Mouse (Mus musculus) embryonic fibroblast, embryonic 13.5 days (primary cell): ENCODE measurements around the gene Tmod4. TPM values are rescaled to one million over a fixed set of nuclear protein-coding genes. Genes with fewer than 3 reads are reported as not detected.
"Not testable (repeated sequence)": the region's sequence is repeated elsewhere in the genome, so short reads cannot be mapped to it uniquely, and the experiment has no call there.

ENCODE experiments used
- H3K27ac ChIP-seq: 2 replicates; pipeline ENCODE4 v1.5.1; 2012; ENCODE audit warnings: low read length, control low read depth, inconsistent platforms; ENCODE audit not compliant: insufficient read depth
- H3K4me1 ChIP-seq: 2 replicates; pipeline ENCODE4 v1.6.1; 2011; ENCODE audit warnings: low read length; ENCODE audit not compliant: control insufficient read depth, insufficient read depth
- H3K4me3 ChIP-seq: 2 replicates; pipeline ENCODE4 v1.5.1; 2011; ENCODE audit warnings: mild to moderate bottlenecking, control low read depth, low read length; ENCODE audit not compliant: insufficient read depth
- CTCF ChIP-seq: IDR thresholded peaks from 2 replicates; pipeline ENCODE4 v1.5.1; 2011; ENCODE audit warnings: mild to moderate bottlenecking, control low read depth, low read length, moderate library complexity, borderline replicate concordance; ENCODE audit not compliant: insufficient read depth
- POLR2A ChIP-seq: IDR thresholded peaks from 2 replicates; pipeline ENCODE4 v1.6.1; 2011; ENCODE audit warnings: low read depth, mild to moderate bottlenecking, control low read depth, low read length, moderate library complexity
- polyA plus RNA-seq: library from polyadenylated mRNA; stranded (reverse); fragments of >200 nt; gene quantifications from 2 replicates; pipeline ENCODE4 v1.2.4, GENCODE M21; 2011; ENCODE audit warnings: low read depth; ENCODE audit not compliant: missing spikeins, insufficient read length

The Tmod4 gene
- polyA plus RNA-seq, 1 experiment = not detected

DNA sequence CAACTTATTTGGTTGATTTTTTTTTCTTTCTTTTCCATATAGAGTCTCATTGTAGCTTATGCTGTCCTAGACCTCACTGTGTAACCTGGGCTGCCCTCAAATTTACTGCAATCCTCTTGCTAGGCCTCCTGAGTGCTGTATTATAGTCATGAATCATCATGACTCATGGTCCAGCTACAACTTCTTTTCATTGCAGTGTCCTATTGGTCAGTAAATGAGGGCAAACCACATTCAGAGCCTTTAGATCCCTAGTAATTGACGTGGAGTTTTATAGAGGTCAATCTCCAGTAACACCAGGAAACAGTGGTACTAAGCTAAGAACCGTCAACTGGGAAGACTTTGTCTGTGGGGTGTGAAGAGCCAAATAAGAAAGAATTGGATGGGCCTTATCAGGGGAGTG, 6.5 kb upstream of the Tmod4 start:
- H3K4me3 ChIP-seq = no peak overlapping the region
- H3K4me1 ChIP-seq = peaks cover 7% of the 10 kb centered on the region
- H3K27ac ChIP-seq = 0 out of 2 replicates have a peak overlapping the region, but pooled peaks have one; percentile 1
- TF ChIP-seq CTCF (no peak), POLR2A (no peak)

DNA sequence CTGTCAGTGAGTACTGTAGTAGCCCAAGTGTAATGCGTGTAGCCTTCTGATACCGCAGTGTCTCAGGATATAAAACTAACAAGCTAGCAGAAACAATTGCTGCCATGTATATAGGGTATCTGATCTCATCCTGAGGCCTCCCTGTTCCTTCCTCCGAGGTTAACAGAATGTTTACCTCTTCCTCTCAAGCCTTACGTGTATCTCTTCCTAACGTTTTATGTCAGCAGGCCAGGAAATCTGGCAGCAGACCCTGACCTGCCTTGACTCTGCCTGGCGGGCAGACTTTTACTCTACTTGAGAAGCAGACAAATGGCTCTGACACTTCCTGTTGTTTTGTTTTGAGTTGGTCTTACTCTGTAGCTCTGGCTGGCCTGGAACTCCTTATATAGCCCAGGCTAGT, 2.7 kb upstream of the Tmod4 start:
- Histone ChIP-seq H3K4me3 (no peak overlapping the region), H3K27ac (no peak overlapping the region), H3K4me1 (peaks cover 7% of the 10 kb centered on the region)
- no peak for TF ChIP-seq CTCF
- TF ChIP-seq POLR2A = no peak

DNA sequence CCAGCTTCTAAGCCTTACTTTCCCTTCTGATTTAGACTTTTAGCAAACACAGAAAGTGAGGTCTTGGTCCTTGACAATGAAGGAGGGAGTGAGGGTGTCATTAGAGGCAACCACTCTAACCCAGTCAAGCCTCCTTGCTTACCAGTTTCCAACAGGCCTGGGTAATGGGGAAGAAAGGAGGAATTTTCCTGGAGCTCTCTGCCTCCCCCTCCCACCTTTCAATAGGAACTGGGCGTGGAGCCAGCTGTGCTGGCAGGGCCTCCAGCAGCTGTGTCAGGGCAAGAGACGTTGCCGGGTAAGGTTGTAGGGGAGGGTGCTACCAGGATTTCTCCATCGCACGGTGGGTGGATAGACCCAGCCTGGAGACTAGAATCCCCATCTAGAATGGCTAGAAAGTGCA, 696 bp downstream of the Tmod4 start:
- no peak overlapping the region for H3K27ac ChIP-seq
- TF ChIP-seq POLR2A (no peak), CTCF (no peak)
- H3K4me1 ChIP-seq = no peaks in the 10 kb centered on the region
- H3K4me3 ChIP-seq = no peak overlapping the region

DNA sequence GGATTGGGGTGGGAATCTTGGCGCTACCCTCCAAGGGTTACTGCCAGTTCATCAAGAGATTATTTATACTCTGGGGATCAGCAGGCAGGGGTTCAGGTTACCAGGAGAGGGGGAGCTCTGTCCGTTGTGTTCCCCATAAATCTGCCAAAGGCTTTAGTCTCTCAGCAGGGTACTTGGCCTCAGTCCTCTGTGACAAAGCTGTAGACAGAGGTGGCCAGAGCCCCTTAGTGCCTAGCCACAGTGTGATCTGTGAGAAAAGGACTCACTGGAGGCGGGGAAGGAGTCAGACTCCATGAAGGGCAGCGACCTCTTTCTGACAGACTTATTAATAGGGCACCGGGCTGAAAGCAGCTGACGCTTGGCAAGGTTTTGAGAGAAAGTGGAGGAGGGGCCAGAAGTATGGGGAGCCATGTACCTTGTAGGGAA, 5.0 kb downstream of the Tmod4 start:
- H3K27ac ChIP-seq = no peak overlapping the region
- TF ChIP-seq CTCF = no peak
- no peak for TF ChIP-seq POLR2A
- H3K4me1 ChIP-seq = peaks cover 2% of the 10 kb centered on the region; the same call in 1 of the 2 replicates
- no peak overlapping the region for H3K4me3 ChIP-seq

DNA sequence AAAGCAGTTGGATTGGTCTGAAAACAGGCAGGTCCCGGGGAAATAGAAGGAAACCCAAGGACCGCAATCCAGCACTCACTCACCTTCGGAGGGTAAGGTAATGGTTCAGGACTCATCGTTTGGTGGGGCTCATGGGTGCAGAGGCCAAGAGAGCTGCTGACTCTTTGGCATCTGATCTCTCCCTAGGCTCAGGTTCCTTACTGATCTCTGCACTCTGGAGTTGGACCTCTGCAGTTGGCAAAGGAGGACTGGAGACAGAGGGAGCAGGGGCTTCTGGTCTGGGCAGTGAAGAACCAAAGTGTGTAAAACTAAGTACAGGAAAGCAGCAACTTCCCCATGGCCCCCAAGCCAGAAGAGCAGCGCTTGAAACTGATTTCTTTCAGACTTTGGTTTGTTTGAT, 5.8 kb downstream of the Tmod4 start:
- TF ChIP-seq POLR2A (no peak), CTCF (no peak)
- Histone ChIP-seq H3K4me1 (peaks cover 2% of the 10 kb centered on the region; the same call in 1 of the 2 replicates), H3K27ac (no peak overlapping the region), H3K4me3 (no peak overlapping the region)

DNA sequence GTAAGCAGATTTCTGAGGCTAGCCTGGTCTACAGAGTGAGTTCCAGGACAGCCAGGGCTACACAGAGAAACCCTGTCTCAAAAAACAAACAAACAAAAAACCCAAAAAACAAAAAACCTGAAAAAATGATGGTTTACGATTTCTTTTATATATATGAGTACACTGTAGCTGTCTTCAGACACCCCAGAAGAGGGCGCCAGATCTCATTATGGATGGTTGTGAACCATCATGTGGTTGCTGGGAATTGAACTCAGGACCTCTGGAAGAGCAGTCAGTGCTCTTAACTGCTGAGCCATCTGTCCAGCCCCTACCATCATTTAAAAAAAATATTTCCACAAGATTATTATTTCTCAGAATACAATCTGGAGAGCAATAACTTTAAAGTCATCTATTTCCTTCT, 8.1 kb downstream of the Tmod4 start:
- H3K27ac ChIP-seq, H3K4me3 ChIP-seq, H3K4me1 ChIP-seq: not testable (repeated sequence)

DNA sequence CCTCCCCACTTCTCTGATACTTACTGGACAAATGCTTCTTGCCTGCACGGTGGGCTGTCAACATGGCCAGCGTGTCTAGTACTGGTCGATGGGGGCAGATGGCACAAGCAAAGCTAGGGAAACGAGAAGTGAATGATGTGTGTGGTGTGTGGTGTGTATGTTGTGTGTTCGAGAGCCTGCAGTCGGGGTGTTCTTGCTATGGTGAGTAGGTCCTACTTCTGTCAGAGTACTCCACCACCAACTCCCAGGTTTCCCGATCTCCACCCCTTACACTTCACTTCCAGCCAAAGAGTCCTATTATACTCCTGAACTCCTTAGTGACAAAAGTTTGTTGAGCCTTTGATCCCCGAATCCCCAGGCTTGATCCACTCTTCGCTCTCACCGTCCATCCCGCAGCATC, 8.9 kb downstream of the Tmod4 start:
- H3K4me3 ChIP-seq = peak overlapping the region; percentile 92
- no peak overlapping the region for H3K27ac ChIP-seq
- peaks cover 2% of the 10 kb centered on the region; the same call in 1 of the 2 replicates for H3K4me1 ChIP-seq
- TF ChIP-seq CTCF (no peak), POLR2A (no peak)

DNA sequence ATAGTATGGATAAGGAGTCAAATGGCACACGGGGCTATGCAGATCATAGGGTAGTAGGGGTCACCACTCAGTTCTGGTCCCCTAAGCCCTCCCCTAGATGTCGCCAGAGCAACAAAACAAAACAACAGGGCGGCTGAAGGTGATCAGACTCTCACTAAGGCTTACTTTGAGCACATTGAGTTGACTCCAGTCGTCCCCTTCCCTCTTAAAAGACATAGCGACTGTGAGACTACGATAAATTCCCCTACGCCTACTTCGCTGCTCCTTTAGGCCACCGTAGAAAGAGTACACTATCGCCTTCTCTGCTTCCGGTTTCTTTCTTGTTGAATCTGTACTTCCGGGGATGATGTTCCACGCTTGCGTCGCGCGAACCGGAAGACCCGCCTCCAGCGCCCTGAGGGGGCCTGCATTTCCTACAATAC, 9.4 kb downstream of the Tmod4 start, which contains the start of the genes Scnm1 and Lysmd1:
TSS of gene Scnm1 (minus strand) at position 332 of the 422 bp plus-strand sequence.
TSS of gene Lysmd1 (plus strand) at position 409 of the 422 bp plus-strand sequence.
- Histone ChIP-seq H3K4me1 (peaks cover 2% of the 10 kb centered on the region; the same call in 1 of the 2 replicates), H3K27ac (peak within 1 kb of the TSS; percentile 59; the same call in 1 of the 2 replicates), H3K4me3 (peak within 1 kb of the TSS; percentile 92)
- no peak for TF ChIP-seq CTCF
- peak; percentile 65 for TF ChIP-seq POLR2A

DNA sequence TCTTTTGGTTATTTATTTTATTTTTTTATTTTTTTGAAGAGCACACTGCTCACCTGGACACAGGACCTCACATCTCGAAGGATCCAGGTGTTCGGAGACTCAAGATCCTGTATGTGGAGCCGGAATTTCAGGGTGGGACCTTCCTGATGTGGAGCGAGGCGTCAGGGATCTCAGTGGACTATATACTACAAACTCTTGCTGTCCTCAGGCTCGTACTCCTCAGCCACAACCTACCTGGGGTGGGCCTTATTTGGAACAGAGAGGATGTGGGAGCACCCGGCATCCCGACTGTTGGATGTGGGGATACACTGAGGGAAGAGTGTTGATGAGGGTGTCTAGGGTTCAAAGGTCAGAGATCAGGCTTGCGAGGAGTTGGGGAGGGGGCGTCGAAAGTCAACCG, 9.9 kb downstream of the Tmod4 start:
- H3K27ac ChIP-seq, H3K4me1 ChIP-seq, H3K4me3 ChIP-seq: not testable (repeated sequence)

DNA sequence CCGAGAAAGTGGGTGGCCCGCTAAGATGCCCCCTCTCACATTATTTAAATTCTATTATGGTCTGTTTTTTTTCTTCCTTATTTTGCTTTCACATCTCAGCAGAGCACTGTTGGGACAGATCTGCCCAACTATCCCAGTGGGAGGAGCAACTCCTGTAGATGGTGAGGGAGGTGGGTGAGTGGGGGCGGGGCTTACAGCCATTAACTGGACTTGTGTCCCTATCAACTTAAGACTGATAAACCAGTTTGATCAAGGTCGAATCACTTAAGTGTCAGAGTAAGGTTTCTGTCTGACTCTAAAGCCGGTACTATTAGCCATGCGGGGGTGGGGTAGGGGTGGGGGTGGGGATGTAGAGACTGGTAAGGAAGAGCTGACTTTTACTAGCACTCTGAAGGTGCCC, 10.7 kb downstream of the Tmod4 start:
- TF ChIP-seq POLR2A = peak; percentile 69
- TF ChIP-seq CTCF = no peak
- peaks cover 2% of the 10 kb centered on the region; the same call in 1 of the 2 replicates for H3K4me1 ChIP-seq

More for the DNA sequence above, 10.7 kb downstream of the Tmod4 start:
- H3K4me3 ChIP-seq = peak overlapping the region; percentile 36
- H3K27ac ChIP-seq = no peak overlapping the region
